Mouse (Mus musculus): ENCODE results near the gene Lnx1.

GRCm38 (mm10) chr5:74602371-74602770 lies 100.3 kb downstream of the Lnx1 start:
- no peak for TF ChIP-seq CTCF (IDR thresholded peaks at IDR 0.05; ENCODE audit: low read depth)
- no peak for TF ChIP-seq EP300 (IDR thresholded peaks at IDR 0.05; ENCODE audit: low read depth)
